Mouse (Mus musculus) intestine, embryonic 16.5 days (tissue): ENCODE data around the gene Hnf4a. TPM values are rescaled to one million over a fixed set of nuclear protein-coding genes. Genes with fewer than 3 reads are reported as not detected.
A peak's percentile ranks its signal among the peaks of the same experiment; 100 is the strongest.

ENCODE experiments used
- ATAC-seq: fragments of 200-750 bp; cut with Nextera tagmentation; 2 replicates; pipeline ENCODE4 v1.8.0; 2017; ENCODE audit warnings: moderate TSS enrichment, moderate library complexity
- H3K27ac ChIP-seq: fragments of 300-500 bp; sonication (generic); 2 replicates; pipeline ENCODE4 v1.5.1; 2014; ENCODE audit warnings: mild to moderate bottlenecking, low read length
- H3K27me3 ChIP-seq: fragments of 300-500 bp; sonication (generic); replicated peaks from 2 replicates; pipeline ENCODE4 v1.6.1; 2014; ENCODE audit warnings: low read length, control low read depth, mixed read lengths; ENCODE audit not compliant: control insufficient read depth, insufficient read depth
- H3K36me3 ChIP-seq: fragments of 300-500 bp; sonication (generic); 2 replicates; pipeline ENCODE4 v1.6.1; 2014; ENCODE audit warnings: low read length, control low read depth; ENCODE audit not compliant: control insufficient read depth, insufficient read depth
- H3K4me1 ChIP-seq: fragments of 300-500 bp; sonication (generic); 2 replicates; pipeline ENCODE4 v1.6.1; 2014; ENCODE audit warnings: low read length, control low read depth, mixed read lengths; ENCODE audit not compliant: control insufficient read depth, insufficient read depth
- H3K4me2 ChIP-seq: fragments of 300-500 bp; sonication (generic); 2 replicates; pipeline ENCODE4 v1.6.1; 2014; ENCODE audit warnings: low read depth, low read length, control low read depth
- H3K4me3 ChIP-seq: fragments of 300-500 bp; sonication (generic); 2 replicates; pipeline ENCODE4 v1.5.1; 2014; ENCODE audit warnings: mild to moderate bottlenecking, low read length
- H3K9ac ChIP-seq: fragments of 300-500 bp; sonication (generic); 2 replicates; pipeline ENCODE4 v1.6.1; 2014; ENCODE audit warnings: low read depth, low read length
- H3K9me3 ChIP-seq: fragments of 300-500 bp; sonication (generic); 2 replicates; pipeline ENCODE4 v1.6.1; 2016; ENCODE audit warnings: low read length, control low read depth; ENCODE audit not compliant: control insufficient read depth
- WGBS: fragments of 180-500 bp; shearing (Covaris S2); extraction: QIAGEN DNeasy Blood & Tissue Kit; methylation state at CpG from one replicate; pipeline ENCODE4 v1.1.7; 2014; 5-methylcytosine and 5-hydroxymethylcytosine counted together
- polyA plus RNA-seq: library from polyadenylated mRNA; unstranded; fragments of >200 nt; fragmentation: Nextera tagmentation; extraction: Ambion mirVana; gene quantifications from 2 replicates; pipeline ENCODE4 v1.2.1, GENCODE M21; 2015

The Hnf4a gene
- polyA plus RNA-seq, 1 experiment from 2014 or later: 86.6 TPM

GRCm38 (mm10) chr2:163464562-163464961 is 42.0 kb upstream of the Hnf4a start:
- WGBS: 67% methylated on average over 6 of the region's 6 CpGs
- H3K27ac ChIP-seq: no peak overlapping the region
- peaks cover 6% of the 10 kb centered on the region for H3K36me3 ChIP-seq
- H3K9ac ChIP-seq: no peak overlapping the region
- H3K4me1 ChIP-seq: no peaks in the 10 kb centered on the region
- no peak overlapping the region for H3K4me3 ChIP-seq
- no peaks in the 10 kb centered on the region for H3K27me3 ChIP-seq
- ATAC-seq: no peak
- no peak overlapping the region for H3K4me2 ChIP-seq
- no peaks in the 10 kb centered on the region for H3K9me3 ChIP-seq

GRCm38 (mm10) chr2:163466771-163467170 is 39.8 kb upstream of the Hnf4a start:
- H3K4me2 ChIP-seq: no peak overlapping the region
- H3K4me1 ChIP-seq: peaks cover 8% of the 10 kb centered on the region
- H3K9ac ChIP-seq: no peak overlapping the region
- H3K4me3 ChIP-seq: no peak overlapping the region
- peaks cover 6% of the 10 kb centered on the region for H3K36me3 ChIP-seq
- H3K27ac ChIP-seq: no peak overlapping the region
- 0 out of 2 replicates have a peak, but pooled peaks have one; percentile 49 for ATAC-seq
- no peaks in the 10 kb centered on the region for H3K27me3 ChIP-seq
- WGBS: 51% methylated on average over 8 of the region's 8 CpGs
- no peaks in the 10 kb centered on the region for H3K9me3 ChIP-seq

- peaks cover 9% of the 10 kb centered on the region for H3K4me1 ChIP-seq
- H3K9ac ChIP-seq: no peak overlapping the region
- H3K27me3 ChIP-seq: no peaks in the 10 kb centered on the region
- H3K9me3 ChIP-seq: no peaks in the 10 kb centered on the region
- no peak overlapping the region for H3K4me3 ChIP-seq
- peaks cover 6% of the 10 kb centered on the region for H3K36me3 ChIP-seq
- H3K27ac ChIP-seq: no peak overlapping the region
- 91% methylated on average over 6 of the region's 6 CpGs for WGBS
- ATAC-seq: no peak
- no peak overlapping the region for H3K4me2 ChIP-seq
These were observed 39.0 kb upstream of the Hnf4a start for GRCm38 (mm10) chr2:163467585-163467984.

- Histone ChIP-seq H3K9ac (no peak overlapping the region), H3K4me2 (no peak overlapping the region), H3K27me3 (no peaks in the 10 kb centered on the region), H3K27ac (no peak overlapping the region), H3K9me3 (no peaks in the 10 kb centered on the region), H3K4me1 (peaks cover 9% of the 10 kb centered on the region), H3K36me3 (peaks cover 6% of the 10 kb centered on the region), H3K4me3 (no peak overlapping the region)
- no peak for ATAC-seq
- WGBS: 81% methylated on average over 6 of the region's 6 CpGs
These were observed 37.7 kb upstream of the Hnf4a start for GRCm38 (mm10) chr2:163468866-163469265.

GRCm38 (mm10) chr2:163469711-163470110 is 36.9 kb upstream of the Hnf4a start:
- Histone ChIP-seq H3K9ac (no peak overlapping the region), H3K27ac (no peak overlapping the region), H3K4me3 (no peak overlapping the region), H3K9me3 (no peaks in the 10 kb centered on the region), H3K36me3 (peaks cover 6% of the 10 kb centered on the region), H3K27me3 (no peaks in the 10 kb centered on the region), H3K4me2 (no peak overlapping the region), H3K4me1 (peaks cover 9% of the 10 kb centered on the region)
- WGBS: 95% methylated on average over 15 of the region's 15 CpGs
- ATAC-seq: no peak

GRCm38 (mm10) chr2:163471136-163471535 is 35.5 kb upstream of the Hnf4a start:
- H3K4me3 ChIP-seq: no peak overlapping the region
- H3K4me2 ChIP-seq: peak overlapping the region; percentile 89; the same call in 1 of the 2 replicates
- 76% methylated on average over 3 of the region's 3 CpGs for WGBS
- H3K9ac ChIP-seq: peak overlapping the region; percentile 91
- H3K4me1 ChIP-seq: peaks cover 9% of the 10 kb centered on the region
- H3K9me3 ChIP-seq: no peaks in the 10 kb centered on the region
- H3K27me3 ChIP-seq: no peaks in the 10 kb centered on the region
- H3K27ac ChIP-seq: no peak overlapping the region
- ATAC-seq: no peak
- H3K36me3 ChIP-seq: peaks cover 6% of the 10 kb centered on the region

- peak overlapping the region; percentile 93 for H3K4me3 ChIP-seq
- H3K36me3 ChIP-seq: peaks cover 6% of the 10 kb centered on the region
- H3K9me3 ChIP-seq: no peaks in the 10 kb centered on the region
- ATAC-seq: peak; percentile 81
- WGBS: 3% methylated on average over 36 of the region's 36 CpGs
- no peaks in the 10 kb centered on the region for H3K27me3 ChIP-seq
- H3K9ac ChIP-seq: peak overlapping the region; percentile 91
- H3K27ac ChIP-seq: peak overlapping the region; percentile 65
- peaks cover 9% of the 10 kb centered on the region for H3K4me1 ChIP-seq
- H3K4me2 ChIP-seq: peak overlapping the region; percentile 89
These were observed 34.7 kb upstream of the Hnf4a start for GRCm38 (mm10) chr2:163471710-163472465.

- H3K36me3 ChIP-seq: peaks cover 6% of the 10 kb centered on the region
- no peaks in the 10 kb centered on the region for H3K9me3 ChIP-seq
- peak within 1 kb of the TSS; percentile 91 for H3K9ac ChIP-seq
- H3K4me2 ChIP-seq: peak within 1 kb of the TSS; percentile 89
- peak; percentile 95 for ATAC-seq
- no peaks in the 10 kb centered on the region for H3K27me3 ChIP-seq
- peaks cover 9% of the 10 kb centered on the region for H3K4me1 ChIP-seq
- peak within 1 kb of the TSS; percentile 93 for H3K4me3 ChIP-seq
- WGBS: 0% methylated on average over 30 of the region's 30 CpGs
- peak within 1 kb of the TSS; percentile 65 for H3K27ac ChIP-seq
These were observed 34.1 kb upstream of the Hnf4a start, which contains the start of gene Fitm2 for GRCm38 (mm10) chr2:163472466-163472851. Gene Fitm2, minus strand, starts transcription at chr2:163472629.

- no peak overlapping the region for H3K27ac ChIP-seq
- no peaks in the 10 kb centered on the region for H3K36me3 ChIP-seq
- ATAC-seq: peak; percentile 16; the same call in 1 of the 2 replicates
- 58% methylated on average over 18 of the region's 18 CpGs for WGBS
- H3K9me3 ChIP-seq: no peaks in the 10 kb centered on the region
- no peak overlapping the region for H3K4me3 ChIP-seq
- H3K27me3 ChIP-seq: no peaks in the 10 kb centered on the region; the same call in none of the 2 replicates
- no peak overlapping the region for H3K4me2 ChIP-seq
- H3K4me1 ChIP-seq: peaks cover 7% of the 10 kb centered on the region
- H3K9ac ChIP-seq: no peak overlapping the region
These were observed 26.3 kb upstream of the Hnf4a start for GRCm38 (mm10) chr2:163480191-163480825.
